Mouse (Mus musculus): ENCODE data around the gene Eng. TPM values are rescaled to one million over a fixed set of nuclear protein-coding genes. Genes with fewer than 3 reads are reported as not detected.
A peak's percentile ranks its signal among the peaks of the same experiment; 100 is the strongest.

Eng gene
- 32.4 and 32.8 TPM in 2 replicates for polyA plus RNA-seq (2015; fragmentation: Nextera tagmentation; extraction: Ambion mirVana)

- ATAC-seq (replicated peaks), result no peak
- no peaks in the 10 kb centered on the region for H3K9me3 ChIP-seq
- no peak within 1 kb of the TSS for H3K9ac ChIP-seq
- H3K4me3 ChIP-seq, result peak within 1 kb of the TSS; percentile 19
- H3K4me1 ChIP-seq, result no peaks in the 10 kb centered on the region
- no peaks in the 10 kb centered on the region for H3K27me3 ChIP-seq (replicated peaks)
- H3K4me2 ChIP-seq, result no peak within 1 kb of the TSS
- WGBS, result 57% methylated on average over 31 of the region's 31 CpGs
- no peaks in the 10 kb centered on the region for H3K36me3 ChIP-seq (replicated peaks)
- 0 out of 2 replicates have a peak within 1 kb of the TSS, but pooled peaks have one; percentile 20 for H3K27ac ChIP-seq
Measured at GRCm38 (mm10) chr2:32646379-32647056, at the start of gene Eng. Gene Eng, plus strand, starts transcription at chr2:32646595.

- Histone ChIP-seq H3K4me1 (no peaks in the 10 kb centered on the region), H3K4me3 (no peak overlapping the region), H3K9ac (no peak overlapping the region), H3K27ac (no peak overlapping the region), H3K4me2 (no peak overlapping the region), H3K27me3 (replicated peaks) (no peaks in the 10 kb centered on the region), H3K36me3 (replicated peaks) (no peaks in the 10 kb centered on the region), H3K9me3 (no peaks in the 10 kb centered on the region)
- ATAC-seq (replicated peaks), result no peak
- WGBS, result 83% methylated on average over 13 of the region's 13 CpGs
Measured at GRCm38 (mm10) chr2:32596725-32597124, 49.7 kb upstream of the Eng start.

GRCm38 (mm10) chr2:32597248-32597647 is 49.1 kb upstream of the Eng start:
- Histone ChIP-seq H3K27ac (no peak overlapping the region), H3K4me3 (no peak overlapping the region), H3K9ac (no peak overlapping the region), H3K9me3 (no peaks in the 10 kb centered on the region), H3K27me3 (replicated peaks) (no peaks in the 10 kb centered on the region), H3K36me3 (replicated peaks) (no peaks in the 10 kb centered on the region), H3K4me1 (no peaks in the 10 kb centered on the region), H3K4me2 (no peak overlapping the region)
- no peak for ATAC-seq (replicated peaks)
- 94% methylated on average over 5 of the region's 5 CpGs for WGBS

- Histone ChIP-seq H3K36me3 (replicated peaks) (no peaks in the 10 kb centered on the region), H3K9ac (no peak overlapping the region), H3K4me3 (no peak overlapping the region), H3K4me2 (no peak overlapping the region), H3K27ac (no peak overlapping the region), H3K4me1 (0 out of 2 replicates have a peak, but pooled peaks cover 4% of the 10 kb centered on the region), H3K27me3 (replicated peaks) (no peaks in the 10 kb centered on the region), H3K9me3 (no peaks in the 10 kb centered on the region)
- no peak for ATAC-seq (replicated peaks)
- 90% methylated on average over 5 of the region's 5 CpGs for WGBS
Measured at GRCm38 (mm10) chr2:32597699-32598098, 48.7 kb upstream of the Eng start.

- H3K36me3 ChIP-seq (replicated peaks), result no peaks in the 10 kb centered on the region
- ATAC-seq (replicated peaks), result no peak
- 0 out of 2 replicates have a peak, but pooled peaks cover 5% of the 10 kb centered on the region for H3K4me1 ChIP-seq
- no peak overlapping the region for H3K27ac ChIP-seq
- no peak overlapping the region for H3K4me3 ChIP-seq
- H3K27me3 ChIP-seq (replicated peaks), result no peaks in the 10 kb centered on the region
- 86% methylated on average over 8 of the region's 8 CpGs for WGBS
- H3K9ac ChIP-seq, result no peak overlapping the region
- no peak overlapping the region for H3K4me2 ChIP-seq
- no peaks in the 10 kb centered on the region for H3K9me3 ChIP-seq
Measured at GRCm38 (mm10) chr2:32598506-32598905, 47.9 kb upstream of the Eng start.

DNA sequence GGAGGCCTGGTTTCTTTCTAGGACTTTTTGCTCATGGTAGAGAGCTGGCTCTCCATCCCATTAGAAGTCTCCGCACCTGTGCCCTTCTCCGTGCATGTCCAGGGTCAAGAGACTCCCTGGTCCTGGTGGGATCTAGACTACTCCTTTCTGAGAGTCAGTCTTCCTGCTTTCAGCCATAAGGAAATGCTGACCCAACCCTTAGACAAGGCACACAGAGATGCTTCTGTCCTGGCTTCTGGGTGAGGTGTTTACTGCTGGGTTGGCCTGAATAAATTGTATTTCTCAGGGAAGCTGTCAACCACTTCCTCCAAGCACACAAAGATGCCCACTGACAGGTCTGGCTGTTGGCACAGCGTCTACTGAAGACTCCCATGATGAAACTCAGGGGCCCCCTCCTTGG is 47.0 kb upstream of the Eng start, which contains the start of gene St6galnac6:
TSS of gene St6galnac6 (plus strand) at position 301 of the 400 bp plus-strand sequence.
- no peak for ATAC-seq (replicated peaks)
- H3K36me3 ChIP-seq (replicated peaks), result no peaks in the 10 kb centered on the region
- 96% methylated on average over 3 of the region's 3 CpGs for WGBS
- H3K9ac ChIP-seq, result no peak within 1 kb of the TSS
- H3K4me1 ChIP-seq, result 0 out of 2 replicates have a peak, but pooled peaks cover 5% of the 10 kb centered on the region
- no peaks in the 10 kb centered on the region for H3K9me3 ChIP-seq
- H3K27ac ChIP-seq, result no peak within 1 kb of the TSS
- H3K4me3 ChIP-seq, result no peak within 1 kb of the TSS
- H3K4me2 ChIP-seq, result no peak within 1 kb of the TSS
- no peaks in the 10 kb centered on the region for H3K27me3 ChIP-seq (replicated peaks)

GRCm38 (mm10) chr2:32601417-32602065 is 44.9 kb upstream of the Eng start:
- Histone ChIP-seq H3K27ac (no peak overlapping the region), H3K9ac (no peak overlapping the region), H3K4me2 (no peak overlapping the region), H3K4me1 (0 out of 2 replicates have a peak, but pooled peaks cover 5% of the 10 kb centered on the region), H3K27me3 (replicated peaks) (no peaks in the 10 kb centered on the region), H3K9me3 (no peaks in the 10 kb centered on the region), H3K36me3 (replicated peaks) (no peaks in the 10 kb centered on the region), H3K4me3 (no peak overlapping the region)
- ATAC-seq (replicated peaks), result no peak
- 39% methylated on average over 8 of the region's 8 CpGs for WGBS

DNA sequence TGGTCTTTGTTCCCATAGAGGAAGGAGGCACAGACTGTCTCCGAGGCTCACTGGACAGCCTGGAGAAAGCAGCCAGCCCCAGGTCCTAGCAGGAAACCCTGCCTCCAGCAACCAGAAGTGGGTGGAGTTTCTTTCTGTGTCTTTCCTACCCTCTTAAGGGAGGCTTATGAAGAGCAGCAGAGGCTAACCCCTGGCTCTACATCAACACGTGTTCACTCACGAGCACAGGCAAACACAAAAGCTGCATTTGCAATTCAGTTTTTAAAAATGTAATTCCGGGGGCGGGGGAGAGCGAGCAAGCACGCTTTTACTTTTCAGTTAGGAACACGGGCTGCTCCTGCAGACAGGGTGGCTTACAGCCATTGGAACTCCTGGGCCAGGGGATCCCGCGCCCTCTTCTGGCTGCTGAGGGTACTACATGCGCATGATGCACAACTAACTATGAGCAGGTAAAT is 43.8 kb upstream of the Eng start:
- under 1% methylated on average over 11 of the region's 11 CpGs for WGBS
- no peaks in the 10 kb centered on the region for H3K27me3 ChIP-seq (replicated peaks)
- H3K4me2 ChIP-seq, result peak overlapping the region; percentile 38
- no peak overlapping the region for H3K27ac ChIP-seq
- H3K4me1 ChIP-seq, result peaks cover 15% of the 10 kb centered on the region
- H3K4me3 ChIP-seq, result peak overlapping the region; percentile 16; the same call in 1 of the 2 replicates
- H3K36me3 ChIP-seq (replicated peaks), result no peaks in the 10 kb centered on the region
- no peaks in the 10 kb centered on the region for H3K9me3 ChIP-seq
- no peak overlapping the region for H3K9ac ChIP-seq
- ATAC-seq (replicated peaks), result no peak

DNA sequence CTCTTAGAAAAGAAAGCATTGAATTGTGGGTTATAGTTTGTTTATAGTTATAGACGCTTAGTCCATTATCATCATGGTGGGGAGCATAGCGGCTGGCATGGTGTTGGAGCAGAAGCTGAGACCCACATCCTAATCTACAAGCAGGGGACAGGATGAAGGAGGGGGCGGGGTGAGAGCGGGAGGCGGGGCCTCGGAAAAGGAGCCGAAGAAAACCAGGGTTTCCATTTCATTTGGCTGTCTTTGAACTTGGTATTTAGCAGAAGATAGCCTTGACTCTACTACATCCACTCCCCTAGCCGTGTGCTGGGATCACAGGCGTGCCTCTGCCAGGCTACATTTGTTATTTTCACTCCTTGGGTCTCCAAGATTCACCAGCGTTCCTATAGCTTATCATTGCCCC is 41.8 kb upstream of the Eng start:
- Histone ChIP-seq H3K4me2 (no peak overlapping the region), H3K9ac (no peak overlapping the region), H3K4me3 (no peak overlapping the region), H3K36me3 (replicated peaks) (no peaks in the 10 kb centered on the region), H3K27me3 (replicated peaks) (no peaks in the 10 kb centered on the region), H3K4me1 (peaks cover 27% of the 10 kb centered on the region), H3K9me3 (no peaks in the 10 kb centered on the region), H3K27ac (no peak overlapping the region)
- 50% methylated on average over 10 of the region's 10 CpGs for WGBS
- ATAC-seq (replicated peaks), result no peak

DNA sequence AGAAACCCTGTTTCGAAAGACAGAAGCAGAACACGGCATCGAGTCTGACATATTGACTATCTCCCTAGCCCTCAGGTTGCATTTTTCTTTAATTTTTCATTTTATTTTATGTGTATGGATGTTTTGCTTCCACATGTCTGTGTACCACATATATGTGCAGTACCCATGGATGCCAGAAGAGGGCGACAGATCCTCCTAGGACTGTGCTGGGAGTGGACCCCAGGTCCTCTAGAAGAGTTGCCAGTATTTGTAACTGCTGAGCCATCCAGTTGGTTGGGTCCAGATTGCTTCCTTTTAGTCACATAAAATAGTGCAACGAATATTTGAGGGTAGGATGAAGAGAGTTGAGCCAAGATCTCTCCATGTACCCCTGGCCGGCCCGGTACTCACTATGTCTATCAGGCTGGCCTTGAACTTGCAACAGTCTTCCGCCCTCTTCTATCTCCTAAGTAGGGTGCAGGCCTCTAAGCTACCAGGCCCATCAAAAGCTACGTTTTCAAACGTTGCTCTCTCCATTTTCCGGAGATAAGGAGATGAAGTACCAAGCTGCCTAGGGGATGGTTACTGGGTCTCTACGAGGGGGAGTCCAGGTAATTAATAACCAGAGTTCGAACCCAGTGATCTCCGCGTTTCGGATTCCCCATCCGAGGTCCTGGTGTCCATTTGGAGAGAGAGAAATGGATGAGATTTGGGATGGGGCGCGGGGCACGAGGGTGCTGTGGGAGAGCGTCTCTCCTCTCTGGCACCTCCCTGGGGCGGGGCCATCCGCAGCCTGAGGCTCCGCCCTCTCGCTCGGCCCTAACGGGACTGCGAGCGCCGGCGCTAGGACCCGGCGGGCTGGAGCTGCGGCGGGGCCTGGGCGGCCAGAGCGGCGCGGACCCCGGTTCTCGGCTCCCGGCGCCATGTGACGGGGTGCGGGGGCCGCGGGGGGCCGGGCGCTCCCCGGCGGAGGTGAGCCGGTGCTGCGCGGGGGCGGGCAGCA is 39.9 kb upstream of the Eng start:
- Histone ChIP-seq H3K27me3 (replicated peaks) (no peaks in the 10 kb centered on the region), H3K4me2 (peak overlapping the region; percentile 90), H3K4me3 (peak overlapping the region; percentile 71), H3K27ac (peak overlapping the region; percentile 27; the same call in 1 of the 2 replicates), H3K9me3 (no peaks in the 10 kb centered on the region), H3K36me3 (replicated peaks) (no peaks in the 10 kb centered on the region), H3K9ac (peak overlapping the region; percentile 81), H3K4me1 (peaks cover 32% of the 10 kb centered on the region)
- 11% methylated on average over 55 of the region's 55 CpGs for WGBS
- peak; percentile 86 for ATAC-seq (replicated peaks)

- 5% methylated on average over 34 of the region's 34 CpGs for WGBS
- H3K4me2 ChIP-seq, result peak overlapping the region; percentile 90
Measured at GRCm38 (mm10) chr2:32607262-32607947, 39.0 kb upstream of the Eng start.

More at GRCm38 (mm10) chr2:32607262-32607947, 39.0 kb upstream of the Eng start:
- Histone ChIP-seq H3K9me3 (no peaks in the 10 kb centered on the region), H3K9ac (peak overlapping the region; percentile 81), H3K4me3 (peak overlapping the region; percentile 71), H3K36me3 (replicated peaks) (no peaks in the 10 kb centered on the region), H3K4me1 (peaks cover 31% of the 10 kb centered on the region), H3K27ac (peak overlapping the region; percentile 27; the same call in 1 of the 2 replicates), H3K27me3 (replicated peaks) (no peaks in the 10 kb centered on the region)
- ATAC-seq (replicated peaks), result peak; percentile 69
